Mouse (Mus musculus) liver (tissue): Measurements from ENCODE around the gene Tnks1bp1.

Experiments used
- DNase-seq: peaks from one replicate; pipeline ENCODE4 v3.0.0-alpha.2; 2020; ENCODE audit warnings: mixed read lengths

Gene Tnks1bp1

GRCm38 (mm10) chr2:85043623-85044022 is 4.2 kb upstream of the Tnks1bp1 start:
- DNase-seq, result no peak

GRCm38 (mm10) chr2:85046222-85046621 is 1.6 kb upstream of the Tnks1bp1 start:
- no peak for DNase-seq

GRCm38 (mm10) chr2:85047081-85047480 is 741 bp upstream of the Tnks1bp1 start:
- no peak for DNase-seq

GRCm38 (mm10) chr2:85048168-85048751 is 438 bp downstream of the Tnks1bp1 start:
- peak; percentile 58 for DNase-seq

GRCm38 (mm10) chr2:85049277-85049676 is 1.5 kb downstream of the Tnks1bp1 start:
- DNase-seq, result no peak

- peak; percentile 36 for DNase-seq
Measured at GRCm38 (mm10) chr2:85050001-85050634, 2.3 kb downstream of the Tnks1bp1 start.

- no peak for DNase-seq
Measured at GRCm38 (mm10) chr2:85050746-85051145, 2.9 kb downstream of the Tnks1bp1 start.

GRCm38 (mm10) chr2:85053192-85053816 is 5.5 kb downstream of the Tnks1bp1 start:
- DNase-seq, result no peak

- DNase-seq, result no peak
Measured at GRCm38 (mm10) chr2:85056711-85057110, 8.9 kb downstream of the Tnks1bp1 start.

- DNase-seq, result no peak
Measured at GRCm38 (mm10) chr2:85059677-85060076, 11.9 kb downstream of the Tnks1bp1 start.

- DNase-seq, result peak; percentile 61
Measured at GRCm38 (mm10) chr2:85060591-85061060, 12.8 kb downstream of the Tnks1bp1 start.

GRCm38 (mm10) chr2:85061107-85061541 is 13.3 kb downstream of the Tnks1bp1 start:
- DNase-seq, result peak; percentile 33

- DNase-seq, result no peak
Measured at GRCm38 (mm10) chr2:85065141-85065875, 17.5 kb downstream of the Tnks1bp1 start.

GRCm38 (mm10) chr2:85066937-85067336 is 19.1 kb downstream of the Tnks1bp1 start:
- no peak for DNase-seq

GRCm38 (mm10) chr2:85067903-85068625 is 20.2 kb downstream of the Tnks1bp1 start:
- DNase-seq, result no peak

GRCm38 (mm10) chr2:85068626-85069025 is 20.8 kb downstream of the Tnks1bp1 start:
- DNase-seq, result no peak

- no peak for DNase-seq
Measured at GRCm38 (mm10) chr2:85070086-85070485, 22.3 kb downstream of the Tnks1bp1 start.

- DNase-seq, result no peak
Measured at GRCm38 (mm10) chr2:85071921-85072320, 24.1 kb downstream of the Tnks1bp1 start.

- DNase-seq, result no peak
Measured at GRCm38 (mm10) chr2:85073751-85074150, 25.9 kb downstream of the Tnks1bp1 start.

GRCm38 (mm10) chr2:85088716-85089646 is 41.2 kb downstream of the Tnks1bp1 start:
- DNase-seq, result no peak

- DNase-seq, result no peak
Measured at GRCm38 (mm10) chr2:85091325-85091724, 43.5 kb downstream of the Tnks1bp1 start.
